Mouse (Mus musculus) forebrain, embryonic 10.5 days (tissue): ENCODE results near the gene Adcy2. TPM values are rescaled to one million over a fixed set of nuclear protein-coding genes. Genes with fewer than 3 reads are reported as not detected.
A peak's percentile ranks its signal among the peaks of the same experiment; 100 is the strongest.

ENCODE experiments used
- DNase-seq: peaks from one replicate; pipeline ENCODE4 v3.0.0-alpha.2; 2017; ENCODE audit warnings: low spot score; ENCODE audit errors: extremely low spot score
- H3K27ac ChIP-seq: fragments of 300-500 bp; sonication (generic); 2 replicates; pipeline ENCODE4 v1.5.1; 2016; ENCODE audit warnings: mild to moderate bottlenecking
- H3K27me3 ChIP-seq: fragments of 300-500 bp; sonication (generic); 2 replicates; pipeline ENCODE4 v1.6.1; 2016; ENCODE audit warnings: mild to moderate bottlenecking; ENCODE audit not compliant: poor library complexity, severe bottlenecking
- H3K36me3 ChIP-seq: fragments of 300-500 bp; sonication (generic); replicated peaks from 2 replicates; pipeline ENCODE4 v1.6.1; 2016; ENCODE audit warnings: mild to moderate bottlenecking, moderate library complexity
- H3K4me1 ChIP-seq: fragments of 300-500 bp; sonication (generic); 2 replicates; pipeline ENCODE4 v1.6.1; 2016
- H3K4me3 ChIP-seq: fragments of 300-500 bp; sonication (generic); 2 replicates; pipeline ENCODE4 v1.5.1; 2016; ENCODE audit warnings: mild to moderate bottlenecking, moderate library complexity
- H3K9me3 ChIP-seq: fragments of 300-500 bp; sonication (generic); 2 replicates; pipeline ENCODE4 v1.6.1; 2016; ENCODE audit warnings: mild to moderate bottlenecking, moderate library complexity
- WGBS: fragments of 180-500 bp; shearing (Covaris S2); methylation state at CpG from one replicate; pipeline ENCODE4 v1.1.7; 2016; 5-methylcytosine and 5-hydroxymethylcytosine counted together
- polyA plus RNA-seq: library from polyadenylated mRNA; unstranded; fragments of >200 nt; fragmentation: Nextera tagmentation; extraction: Ambion mirVana; gene quantifications from 2 replicates; pipeline ENCODE4 v1.2.1, GENCODE M21; 2016

The Adcy2 gene
- polyA plus RNA-seq, 1 experiment from 2014 or later, result 0.16 TPM

DNA sequence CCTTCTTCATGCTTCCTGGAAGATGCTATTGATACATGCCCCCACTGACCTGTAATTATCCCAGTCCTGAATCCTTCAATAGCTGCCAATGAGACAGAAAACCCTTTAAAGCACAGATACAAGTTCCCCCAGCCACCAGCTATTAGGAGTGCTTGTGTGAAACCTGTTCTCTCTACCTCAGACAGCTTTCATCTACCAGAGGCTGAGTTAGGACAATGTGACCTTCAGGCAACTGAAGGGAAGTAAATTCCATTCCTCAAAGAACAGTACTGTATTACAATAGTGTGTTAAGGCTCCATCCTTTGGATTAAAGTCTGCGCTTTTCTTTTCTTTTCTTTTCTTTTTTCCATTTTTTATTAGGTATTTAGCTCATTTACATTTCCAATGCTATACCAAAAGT, 356.6 kb downstream of the Adcy2 start:
- Histone ChIP-seq H3K36me3 (no peaks in the 10 kb centered on the region), H3K9me3 (no peaks in the 10 kb centered on the region), H3K27me3 (no peaks in the 10 kb centered on the region), H3K27ac (no peak overlapping the region), H3K4me3 (no peak overlapping the region), H3K4me1 (no peaks in the 10 kb centered on the region)
- DNase-seq, result no peak
- WGBS, result 90% methylated on average over 1 of the region's 1 CpGs

DNA sequence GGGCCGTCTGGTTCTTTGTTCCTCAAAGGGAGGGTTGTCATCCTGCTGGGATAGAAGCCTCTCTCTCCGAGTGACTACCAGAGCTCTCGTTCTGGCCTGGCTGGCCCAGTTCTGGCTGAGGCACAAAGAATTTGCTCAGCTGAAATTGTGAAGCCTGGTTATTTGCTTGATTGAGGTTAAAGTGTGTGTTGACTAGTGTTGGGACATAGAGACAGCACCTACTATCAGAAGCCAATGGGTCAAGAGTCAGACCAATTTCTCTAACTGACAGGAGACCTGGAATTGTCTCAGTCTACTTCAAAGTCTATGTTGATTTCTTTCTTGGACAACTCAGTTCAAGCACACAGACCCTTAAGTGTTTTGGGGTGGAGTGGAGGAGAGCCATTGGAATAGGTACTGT, 372.3 kb downstream of the Adcy2 start:
- H3K4me1 ChIP-seq, result no peaks in the 10 kb centered on the region
- no peak overlapping the region for H3K27ac ChIP-seq
- H3K27me3 ChIP-seq, result no peaks in the 10 kb centered on the region
- 79% methylated on average over 3 of the region's 3 CpGs for WGBS
- no peak for DNase-seq
- no peak overlapping the region for H3K4me3 ChIP-seq
- no peaks in the 10 kb centered on the region for H3K36me3 ChIP-seq
- H3K9me3 ChIP-seq, result 0 out of 2 replicates have a peak, but pooled peaks cover 4% of the 10 kb centered on the region

DNA sequence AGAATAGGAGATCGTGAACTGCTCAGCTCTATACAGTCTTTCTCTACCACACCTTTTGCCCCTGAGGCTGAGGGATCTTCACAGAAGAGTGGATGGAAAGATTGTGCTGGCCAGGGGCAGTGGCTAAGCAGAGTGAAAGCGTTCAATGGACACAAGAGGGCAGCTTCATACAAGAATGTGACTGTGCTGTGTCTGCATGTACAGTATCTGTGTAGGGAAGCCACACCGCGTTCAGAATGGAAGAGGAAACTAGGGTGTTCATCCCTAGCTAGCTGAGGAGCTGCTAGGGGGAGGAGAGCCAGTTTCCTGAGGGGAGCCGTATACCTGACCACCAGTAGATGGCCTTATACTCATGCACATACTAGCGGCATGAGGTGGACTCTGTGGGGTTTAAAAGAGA, 376.5 kb downstream of the Adcy2 start:
- H3K27me3 ChIP-seq, result no peaks in the 10 kb centered on the region
- no peak for DNase-seq
- 70% methylated on average over 6 of the region's 6 CpGs for WGBS
- H3K9me3 ChIP-seq, result no peaks in the 10 kb centered on the region
- no peaks in the 10 kb centered on the region for H3K4me1 ChIP-seq
- no peak overlapping the region for H3K4me3 ChIP-seq
- H3K27ac ChIP-seq, result no peak overlapping the region
- no peaks in the 10 kb centered on the region for H3K36me3 ChIP-seq

DNA sequence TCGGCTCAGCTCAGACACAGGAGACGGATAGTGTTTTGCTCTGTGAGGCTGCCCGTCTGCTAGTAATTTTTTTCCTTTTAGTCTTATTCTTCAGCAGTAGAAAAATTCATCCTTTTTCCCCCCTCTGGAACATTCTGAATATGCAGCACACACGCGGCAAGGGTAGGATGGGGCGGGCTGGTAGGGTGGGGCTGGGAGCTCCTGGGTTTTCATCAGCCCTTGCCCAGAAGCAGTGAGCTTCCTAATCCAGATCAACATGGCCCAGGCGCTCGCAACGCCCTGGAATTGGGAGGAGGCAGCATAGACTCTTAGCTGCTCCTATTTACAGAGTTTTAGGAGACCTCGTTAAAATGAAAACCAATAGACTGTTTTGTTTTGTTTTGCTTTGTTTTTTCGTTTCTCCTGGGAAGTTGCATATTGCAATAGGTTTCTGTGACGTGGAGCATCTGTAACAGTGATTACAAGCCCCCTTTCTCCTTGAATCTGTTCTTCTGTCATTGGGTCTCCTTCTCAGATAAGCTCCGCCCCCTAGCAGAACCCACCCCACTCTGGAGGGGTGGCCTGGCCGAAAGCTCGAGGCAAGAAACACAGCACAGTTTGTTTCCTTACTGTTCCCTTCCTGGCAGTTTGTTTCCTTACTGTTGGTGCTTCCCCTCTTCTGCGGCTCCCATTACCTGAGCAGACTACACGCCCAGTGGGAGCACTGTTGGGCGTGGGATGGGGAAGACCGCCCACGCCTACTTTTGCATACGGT, 391.5 kb downstream of the Adcy2 start:
- Histone ChIP-seq H3K4me3 (no peak overlapping the region), H3K4me1 (peaks cover 14% of the 10 kb centered on the region), H3K9me3 (no peaks in the 10 kb centered on the region), H3K36me3 (no peaks in the 10 kb centered on the region), H3K27ac (no peak overlapping the region), H3K27me3 (no peaks in the 10 kb centered on the region)
- WGBS, result 71% methylated on average over 21 of the region's 21 CpGs
- no peak for DNase-seq

DNA sequence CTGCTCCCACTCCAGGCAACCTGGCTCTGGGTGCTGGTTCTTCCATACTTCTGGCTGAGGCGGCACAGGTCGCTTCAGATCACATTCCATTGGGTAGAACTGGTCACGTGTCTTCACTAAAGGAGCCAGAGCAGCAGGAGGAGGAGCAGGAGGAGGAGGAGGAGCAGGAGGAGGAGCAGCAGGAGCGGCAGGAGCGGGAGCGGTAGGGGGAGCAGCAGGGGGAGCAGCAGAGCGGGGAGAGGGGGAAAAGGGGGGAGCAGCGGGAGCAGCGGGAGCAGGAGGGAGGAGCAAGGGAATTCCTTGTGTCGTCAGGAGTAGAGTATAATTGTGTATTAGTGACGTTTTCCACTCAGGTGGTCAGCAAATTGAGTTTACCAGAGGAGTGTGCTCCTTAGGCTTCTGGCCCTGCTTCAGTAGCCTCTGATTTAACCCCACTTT, 393.6 kb downstream of the Adcy2 start:
- Histone ChIP-seq H3K27me3 (no peaks in the 10 kb centered on the region), H3K9me3 (no peaks in the 10 kb centered on the region), H3K36me3 (no peaks in the 10 kb centered on the region), H3K4me3 (peak overlapping the region; percentile 42), H3K4me1 (peaks cover 14% of the 10 kb centered on the region), H3K27ac (peak overlapping the region; percentile 66)
- DNase-seq, result peak; percentile 46
- WGBS, result under 1% methylated on average over 11 of the region's 11 CpGs

DNA sequence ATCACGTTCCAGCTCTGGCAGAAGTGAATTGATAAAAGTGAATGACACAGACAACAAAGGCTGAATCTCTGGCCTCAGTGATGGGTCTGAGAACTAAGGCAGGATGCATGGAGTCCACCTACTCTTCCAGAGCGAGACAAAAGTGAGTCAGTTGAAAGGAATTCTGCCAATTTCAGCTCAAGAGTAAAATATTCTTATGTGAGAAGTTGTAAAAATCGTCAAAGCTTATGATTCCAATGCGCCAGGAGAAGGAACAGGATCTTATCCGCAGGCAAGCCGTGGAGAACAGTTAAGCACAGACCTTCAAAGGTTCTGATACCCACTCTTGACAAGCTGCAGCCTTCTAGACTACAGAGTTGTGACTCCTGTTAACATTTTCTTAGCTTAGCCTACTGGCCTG, 396.3 kb downstream of the Adcy2 start:
- Histone ChIP-seq H3K27me3 (0 out of 2 replicates have a peak, but pooled peaks cover 3% of the 10 kb centered on the region), H3K36me3 (no peaks in the 10 kb centered on the region), H3K9me3 (no peaks in the 10 kb centered on the region), H3K4me1 (peaks cover 13% of the 10 kb centered on the region), H3K4me3 (no peak overlapping the region), H3K27ac (no peak overlapping the region)
- 79% methylated on average over 6 of the region's 6 CpGs for WGBS
- no peak for DNase-seq

DNA sequence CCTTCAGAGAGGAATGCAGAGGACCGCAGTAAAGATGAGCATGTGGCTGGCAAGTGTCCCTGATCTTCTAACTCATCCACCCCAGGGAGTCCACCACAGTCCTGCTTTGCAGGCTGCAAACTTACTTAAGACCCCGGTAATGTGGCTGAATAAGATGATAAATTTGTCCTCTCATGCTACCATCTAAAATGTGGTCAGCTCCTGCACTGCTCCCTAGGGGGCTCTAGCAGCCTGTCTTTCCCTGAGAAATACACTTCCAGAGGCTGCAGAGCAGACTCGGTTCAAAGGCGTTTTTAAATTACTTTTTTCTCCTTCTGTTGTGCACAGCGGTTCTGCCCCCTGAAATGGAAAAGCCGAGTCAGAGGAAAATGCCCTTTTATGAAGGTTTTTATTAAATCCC, 398.2 kb downstream of the Adcy2 start:
- Histone ChIP-seq H3K36me3 (no peaks in the 10 kb centered on the region), H3K4me1 (peaks cover 15% of the 10 kb centered on the region), H3K27ac (no peak overlapping the region), H3K4me3 (no peak overlapping the region), H3K27me3 (0 out of 2 replicates have a peak, but pooled peaks cover 16% of the 10 kb centered on the region), H3K9me3 (no peaks in the 10 kb centered on the region)
- DNase-seq, result no peak
- WGBS, result 29% methylated on average over 6 of the region's 6 CpGs

DNA sequence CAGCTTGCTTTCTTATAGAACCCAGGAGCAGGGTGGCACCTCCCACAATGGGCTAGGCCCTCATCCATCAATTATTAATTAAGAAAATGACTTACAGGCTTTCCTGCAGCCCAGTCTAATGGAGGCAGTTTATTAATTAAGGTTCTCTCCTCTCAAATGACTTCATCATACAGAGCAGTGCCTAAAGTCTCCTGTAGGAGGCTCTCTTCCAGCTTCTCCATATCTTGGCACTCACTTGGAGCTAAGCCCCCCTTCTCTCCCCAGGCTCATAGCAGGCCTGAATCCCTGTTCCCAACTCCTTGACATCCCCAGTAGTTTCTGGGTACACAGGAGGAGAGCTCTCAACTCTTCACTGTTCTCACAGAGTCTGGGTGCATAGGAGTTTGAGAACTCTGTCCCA, 400.4 kb downstream of the Adcy2 start:
- Histone ChIP-seq H3K4me3 (no peak overlapping the region), H3K27me3 (0 out of 2 replicates have a peak, but pooled peaks cover 16% of the 10 kb centered on the region), H3K27ac (no peak overlapping the region), H3K4me1 (peaks cover 8% of the 10 kb centered on the region), H3K9me3 (no peaks in the 10 kb centered on the region), H3K36me3 (peaks cover 8% of the 10 kb centered on the region; the same call in 1 of the 2 replicates)
- no peak for DNase-seq

DNA sequence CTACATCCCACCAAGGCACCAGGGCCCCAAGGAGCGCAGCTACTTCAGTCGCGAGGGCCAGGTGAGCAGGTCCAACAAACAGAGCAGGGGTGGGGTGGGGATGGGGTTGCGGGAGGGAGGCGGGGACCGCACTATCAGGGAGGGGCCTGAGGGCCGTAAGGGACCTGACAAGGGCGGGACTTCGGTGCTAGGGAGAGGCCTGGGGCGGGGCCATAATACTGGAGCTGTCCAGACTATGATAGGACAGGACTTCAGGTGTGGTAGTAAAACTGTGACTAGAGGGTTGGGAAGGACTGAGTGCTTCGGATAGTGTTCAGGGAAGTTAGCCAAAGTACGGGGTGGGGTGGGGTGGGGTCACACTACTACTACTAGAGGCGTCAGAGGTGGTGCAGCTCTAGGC, 401.7 kb downstream of the Adcy2 start:
- no peak for DNase-seq
- H3K27ac ChIP-seq, result no peak overlapping the region
- 0 out of 2 replicates have a peak, but pooled peaks cover 16% of the 10 kb centered on the region for H3K27me3 ChIP-seq
- H3K4me1 ChIP-seq, result peaks cover 8% of the 10 kb centered on the region
- 17% methylated on average over 13 of the region's 13 CpGs for WGBS
- H3K36me3 ChIP-seq, result peaks cover 17% of the 10 kb centered on the region
- H3K4me3 ChIP-seq, result peak overlapping the region; percentile 39
- peaks cover 2% of the 10 kb centered on the region; the same call in 1 of the 2 replicates for H3K9me3 ChIP-seq

DNA sequence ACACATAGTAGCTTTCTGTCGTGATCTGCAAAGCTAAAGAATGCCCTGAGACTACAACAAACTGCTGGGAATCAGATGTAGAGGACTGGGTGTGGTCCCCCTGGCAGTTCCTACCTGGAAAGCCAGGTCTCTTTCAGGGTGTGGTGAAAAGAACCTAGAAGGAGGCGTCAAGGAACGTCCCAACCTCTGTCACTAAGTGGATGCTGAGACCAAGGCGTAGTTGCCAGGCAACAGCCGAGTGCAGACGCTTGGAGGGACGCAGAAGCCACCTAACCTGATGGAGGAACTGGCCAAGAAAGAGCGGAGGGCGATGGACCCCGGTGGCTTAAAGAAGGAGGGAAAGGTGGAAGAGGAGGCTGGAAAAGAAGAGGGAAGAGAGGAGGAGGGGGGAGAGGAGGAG, 402.1 kb downstream of the Adcy2 start, which contains the start of gene 1700001L19Rik:
Gene 1700001L19Rik, plus strand, starts transcription at position 223 of the 400 bp plus-strand sequence.
- DNase-seq, result no peak
- Histone ChIP-seq H3K27ac (no peak within 1 kb of the TSS), H3K4me1 (peaks cover 8% of the 10 kb centered on the region), H3K4me3 (peak within 1 kb of the TSS; percentile 39), H3K9me3 (peaks cover 4% of the 10 kb centered on the region; the same call in 1 of the 2 replicates), H3K27me3 (0 out of 2 replicates have a peak, but pooled peaks cover 16% of the 10 kb centered on the region), H3K36me3 (peaks cover 22% of the 10 kb centered on the region)
- 10% methylated on average over 10 of the region's 10 CpGs for WGBS

DNA sequence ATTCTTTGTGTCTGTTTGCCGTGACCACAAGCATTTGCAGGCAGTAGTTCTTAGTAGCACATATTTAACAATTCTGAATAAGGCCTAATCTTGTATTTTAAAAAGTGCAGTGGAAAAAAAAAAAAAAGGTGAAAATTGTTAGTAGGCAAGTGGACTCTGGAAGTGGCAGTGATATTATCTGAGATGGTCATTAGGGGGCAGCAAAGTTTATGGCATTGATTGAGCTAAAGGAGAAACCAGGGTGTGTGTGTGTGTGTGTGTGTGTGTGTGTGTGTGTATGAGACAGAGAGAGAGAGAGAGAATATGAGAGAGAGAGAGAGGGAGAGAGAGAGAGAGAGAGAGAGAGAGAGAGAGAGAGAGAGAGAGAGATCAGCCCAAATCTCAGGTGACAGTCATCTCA, 405.5 kb downstream of the Adcy2 start:
- peaks cover 8% of the 10 kb centered on the region for H3K4me1 ChIP-seq
- H3K9me3 ChIP-seq, result peaks cover 4% of the 10 kb centered on the region; the same call in 1 of the 2 replicates
- no peak overlapping the region for H3K4me3 ChIP-seq
- H3K36me3 ChIP-seq, result peaks cover 56% of the 10 kb centered on the region
- 79% methylated on average over 1 of the region's 1 CpGs for WGBS
- no peak overlapping the region for H3K27ac ChIP-seq
- H3K27me3 ChIP-seq, result 0 out of 2 replicates have a peak, but pooled peaks cover 16% of the 10 kb centered on the region
- no peak for DNase-seq

DNA sequence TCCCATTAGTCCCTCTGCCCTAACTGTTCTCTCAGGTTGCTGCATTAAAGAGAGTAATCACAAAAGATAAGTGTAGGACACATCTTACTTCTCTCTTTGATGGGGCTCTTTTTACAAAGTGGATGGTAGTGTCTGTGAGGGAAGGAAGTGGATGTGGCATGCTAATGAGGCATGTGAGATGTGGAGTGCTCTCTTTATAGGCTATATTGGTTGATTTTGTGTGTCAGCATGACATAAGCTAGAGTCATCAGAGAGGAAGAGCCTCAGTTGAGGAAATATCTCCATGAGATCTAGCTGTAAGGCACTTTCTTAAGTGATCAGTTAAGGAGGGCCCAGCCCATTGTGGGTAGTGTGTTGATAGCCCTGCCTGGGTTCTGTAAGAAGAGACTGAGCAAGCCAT, 411.0 kb downstream of the Adcy2 start:
- Histone ChIP-seq H3K9me3 (peaks cover 4% of the 10 kb centered on the region; the same call in 1 of the 2 replicates), H3K4me1 (peaks cover 2% of the 10 kb centered on the region), H3K4me3 (no peak overlapping the region), H3K27me3 (no peaks in the 10 kb centered on the region), H3K36me3 (peaks cover 100% of the 10 kb centered on the region), H3K27ac (no peak overlapping the region)
- DNase-seq, result no peak

DNA sequence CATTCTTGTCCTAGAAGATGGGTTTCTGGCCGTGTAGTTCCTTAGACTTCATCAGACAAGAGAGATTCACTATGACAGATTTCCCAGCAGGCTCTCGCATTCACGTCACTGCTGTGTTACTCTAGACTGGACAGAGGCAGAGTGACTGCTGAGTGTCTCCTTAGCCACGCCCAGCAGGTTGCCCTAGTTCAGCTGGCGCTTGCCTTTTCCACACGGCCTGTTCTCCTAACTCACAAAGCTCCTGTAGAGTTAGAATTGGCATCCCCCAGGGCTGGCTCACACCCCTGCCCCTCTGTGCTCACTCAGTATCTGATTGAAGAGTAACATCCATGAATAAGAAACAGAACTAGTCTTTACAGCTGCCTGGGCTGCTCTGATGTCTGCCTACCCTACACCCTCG, 413.9 kb downstream of the Adcy2 start:
- WGBS, result 89% methylated on average over 7 of the region's 7 CpGs
- Histone ChIP-seq H3K4me3 (no peak overlapping the region), H3K27me3 (no peaks in the 10 kb centered on the region), H3K27ac (no peak overlapping the region), H3K4me1 (peaks cover 19% of the 10 kb centered on the region), H3K36me3 (peaks cover 70% of the 10 kb centered on the region), H3K9me3 (no peaks in the 10 kb centered on the region)
- no peak for DNase-seq
